Mouse (Mus musculus) heart, adult 2 months (tissue): ENCODE measurements around the gene Neurl1a. TPM values are rescaled to one million over a fixed set of nuclear protein-coding genes. Genes with fewer than 3 reads are reported as not detected.
A peak's percentile ranks its signal among the peaks of the same experiment; 100 is the strongest.

Experiments used
- DNase-seq, 2 experiments: peaks; one replicate each; pipeline ENCODE4 v3.0.0; 2021
- H3K27ac ChIP-seq: fragments of 200-600 bp; 2 replicates; pipeline ENCODE4 v1.8.1; 2022
- H3K27me3 ChIP-seq: fragments of 200-500 bp; 2 replicates; pipeline ENCODE4 v1.6.1; 2012; ENCODE audit warnings: mild to moderate bottlenecking, low read length, inconsistent platforms, mixed read lengths; ENCODE audit not compliant: control insufficient read depth, insufficient read depth
- H3K36me3 ChIP-seq: fragments of 200-500 bp; 2 replicates; pipeline ENCODE4 v1.6.1; 2012; ENCODE audit warnings: low read length, inconsistent platforms; ENCODE audit not compliant: control insufficient read depth, insufficient read depth
- H3K4me1 ChIP-seq: fragments of 200-500 bp; 2 replicates; pipeline ENCODE4 v1.6.1; 2011; ENCODE audit warnings: low read length; ENCODE audit not compliant: control insufficient read depth, insufficient read depth
- H3K4me3 ChIP-seq: fragments of 200-600 bp; 2 replicates; pipeline ENCODE4 v1.8.1; 2022
- H3K79me2 ChIP-seq: fragments of 200-500 bp; replicated peaks from 2 replicates; pipeline ENCODE4 v1.6.1; 2012; ENCODE audit warnings: mild to moderate bottlenecking, inconsistent platforms, low read length, moderate library complexity, mixed read lengths; ENCODE audit not compliant: control insufficient read depth, insufficient read depth
- H3K9ac ChIP-seq: fragments of 200-500 bp; 2 replicates; pipeline ENCODE4 v1.6.1; 2012; ENCODE audit warnings: low read depth, mild to moderate bottlenecking, control low read depth, inconsistent platforms, low read length, mixed read lengths
- CTCF ChIP-seq: fragments of 200-600 bp; IDR thresholded peaks from 2 replicates; pipeline ENCODE4 v1.8.1; 2022; ENCODE audit warnings: antibody characterized with exemption, mild to moderate bottlenecking, moderate library complexity
- EP300 ChIP-seq: fragments of 200-500 bp; IDR thresholded peaks from 2 replicates; pipeline ENCODE4 v1.6.1; 2011; ENCODE audit warnings: low read depth, low read length, control low read depth; ENCODE audit not compliant: insufficient read depth
- POLR2A ChIP-seq: fragments of 200-500 bp; IDR thresholded peaks from 2 replicates; pipeline ENCODE4 v1.6.1; 2011; ENCODE audit warnings: mild to moderate bottlenecking, low read depth, low read length, control low read depth; ENCODE audit not compliant: insufficient read depth
- WGBS: fragments of 180-500 bp; shearing (Covaris S2); methylation state at CpG from one replicate; pipeline ENCODE4 v1.1.7; 2018; 5-methylcytosine and 5-hydroxymethylcytosine counted together
- intact Hi-C: fragments of 180-260 bp; cut with DNase I; formaldehyde crosslinking; loops from one replicate; pipeline ENCODE4 v1.15.1; 2025
- polyA plus RNA-seq: library from polyadenylated mRNA; depleted of rRNA; stranded (reverse); fragments of >200 nt; gene quantifications from 2 replicates; pipeline ENCODE4 v1.2.3, GENCODE M21; 2012
- total RNA-seq, 2 experiments: library from RNA; stranded (reverse); gene quantifications; 2 replicates each; pipeline ENCODE4 v1.2.3; 2021

Neurl1a gene
- total and polyA plus RNA-seq, 3 experiments = 1.5 to 2.5 (median 1.7) TPM

GRCm38 (mm10) chr19:47175472-47175871 is 3.1 kb upstream of the Neurl1a start:
- Histone ChIP-seq H3K36me3 (no peaks in the 10 kb centered on the region), H3K9ac (no peak overlapping the region), H3K27ac (no peak overlapping the region), H3K79me2 (no peaks in the 10 kb centered on the region), H3K4me1 (no peaks in the 10 kb centered on the region), H3K4me3 (no peak overlapping the region), H3K27me3 (peaks cover 8% of the 10 kb centered on the region)
- WGBS = 56% methylated on average over 2 of the region's 2 CpGs
- intact Hi-C loops = loop anchor here (1.0 to 5.0 kb wide), 2 partner anchors 77 to 164 kb away; no protein-coding TSS in a partner anchor
- TF ChIP-seq CTCF = peak; percentile 18; the same call in 1 of the 2 replicates
- no peak for TF ChIP-seq EP300
- no peak for DNase-seq

DNA sequence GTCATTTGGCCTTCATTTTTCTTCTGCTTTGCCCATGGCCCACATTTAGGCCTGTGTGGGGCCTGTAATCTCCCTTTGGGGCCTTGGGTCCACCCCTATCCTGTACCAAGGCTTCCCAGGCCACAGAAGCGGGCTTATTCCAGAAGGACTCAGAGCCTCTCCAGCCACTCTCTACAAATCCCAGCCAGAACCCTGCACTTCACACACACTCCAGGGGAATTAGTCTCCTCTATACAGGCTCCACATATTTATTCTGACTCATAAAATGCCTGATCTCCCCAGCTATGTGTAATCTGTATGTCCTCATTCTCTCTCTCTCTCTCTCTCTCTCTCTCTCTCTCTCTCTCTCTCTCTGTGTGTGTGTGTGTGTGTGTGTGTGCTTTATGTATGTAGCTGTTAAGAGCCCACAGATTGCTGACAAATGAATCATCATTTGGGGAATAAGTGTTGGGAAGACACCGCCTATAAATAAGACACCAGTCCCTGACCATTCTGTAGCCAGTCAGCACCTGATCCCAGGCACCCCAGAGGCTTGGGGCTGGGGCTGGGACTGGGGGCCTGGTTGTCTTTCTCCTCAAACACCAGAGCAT is 1.6 kb upstream of the Neurl1a start:
- Histone ChIP-seq H3K4me3 (no peak overlapping the region), H3K27ac (no peak overlapping the region), H3K4me1 (no peaks in the 10 kb centered on the region), H3K27me3 (peaks cover 8% of the 10 kb centered on the region), H3K9ac (no peak overlapping the region), H3K36me3 (no peaks in the 10 kb centered on the region), H3K79me2 (no peaks in the 10 kb centered on the region)
- TF ChIP-seq CTCF (no peak), EP300 (no peak), POLR2A (no peak)
- DNase-seq = no peak
- WGBS = 95% methylated on average over 2 of the region's 2 CpGs
- intact Hi-C loops = loop anchor here (5.0 kb wide), 1 partner anchor 75 kb away; no protein-coding TSS in a partner anchor

- Histone ChIP-seq H3K9ac (no peak overlapping the region), H3K36me3 (no peaks in the 10 kb centered on the region), H3K4me3 (peak overlapping the region; percentile 42; the same call in 1 of the 2 replicates), H3K27ac (no peak overlapping the region), H3K27me3 (peaks cover 8% of the 10 kb centered on the region), H3K4me1 (no peaks in the 10 kb centered on the region), H3K79me2 (no peaks in the 10 kb centered on the region)
- no peak for DNase-seq
- TF ChIP-seq EP300 (no peak), CTCF (peak; percentile 41), POLR2A (no peak)
- 34% methylated on average over 10 of the region's 10 CpGs for WGBS
- intact Hi-C loops = loop anchor here (5.0 kb wide), 1 partner anchor 74 kb away; no protein-coding TSS in a partner anchor
These were observed 619 bp upstream of the Neurl1a start for GRCm38 (mm10) chr19:47178001-47178400.

GRCm38 (mm10) chr19:47179272-47179809 is 721 bp downstream of the Neurl1a start:
- peaks cover 8% of the 10 kb centered on the region for H3K27me3 ChIP-seq
- H3K27ac ChIP-seq = no peak overlapping the region
- TF ChIP-seq CTCF (no peak), POLR2A (no peak), EP300 (no peak)
- peak overlapping the region; percentile 44 for H3K4me3 ChIP-seq
- H3K79me2 ChIP-seq = no peaks in the 10 kb centered on the region
- peak overlapping the region; percentile 56; the same call in 1 of the 2 replicates for H3K9ac ChIP-seq
- WGBS = 5% methylated on average over 36 of the region's 42 CpGs
- DNase-seq = peak in 1 of 2 experiments; percentile 23
- H3K4me1 ChIP-seq = no peaks in the 10 kb centered on the region
- intact Hi-C loops = loop anchor here (5.0 kb wide), 1 partner anchor 73 kb away; no protein-coding TSS in a partner anchor
- no peaks in the 10 kb centered on the region for H3K36me3 ChIP-seq

GRCm38 (mm10) chr19:47180011-47180410 is 1.4 kb downstream of the Neurl1a start:
- Histone ChIP-seq H3K9ac (no peak overlapping the region), H3K4me1 (no peaks in the 10 kb centered on the region), H3K27me3 (peaks cover 8% of the 10 kb centered on the region), H3K4me3 (no peak overlapping the region), H3K36me3 (no peaks in the 10 kb centered on the region), H3K79me2 (no peaks in the 10 kb centered on the region), H3K27ac (no peak overlapping the region)
- no peak for DNase-seq
- intact Hi-C loops = no loop called here
- WGBS = 36% methylated on average over 8 of the region's 8 CpGs
- TF ChIP-seq CTCF (no peak), POLR2A (no peak), EP300 (no peak)

- intact Hi-C loops = no loop called here
- WGBS = 62% methylated on average over 8 of the region's 8 CpGs
These were observed 5.6 kb downstream of the Neurl1a start for GRCm38 (mm10) chr19:47184221-47184620.

More at GRCm38 (mm10) chr19:47184221-47184620, 5.6 kb downstream of the Neurl1a start:
- Histone ChIP-seq H3K27me3 (peaks cover 4% of the 10 kb centered on the region), H3K27ac (no peak overlapping the region), H3K36me3 (no peaks in the 10 kb centered on the region), H3K4me1 (no peaks in the 10 kb centered on the region), H3K9ac (no peak overlapping the region), H3K4me3 (no peak overlapping the region), H3K79me2 (no peaks in the 10 kb centered on the region)
- DNase-seq = no peak
- TF ChIP-seq EP300 (no peak), POLR2A (no peak), CTCF (no peak)
